Mouse (Mus musculus) embryonic facial prominence, embryonic 14.5 days (tissue): ENCODE results near the gene Phldb1. TPM values are rescaled to one million over a fixed set of nuclear protein-coding genes. Genes with fewer than 3 reads are reported as not detected.
A peak's percentile ranks its signal among the peaks of the same experiment; 100 is the strongest.
"Not testable (repeated sequence)": the region's sequence is repeated elsewhere in the genome, so short reads cannot be mapped to it uniquely, and the experiment has no call there.

ENCODE experiments used
- ATAC-seq: fragments of 200-750 bp; cut with Nextera tagmentation; 2 replicates; pipeline ENCODE4 v1.8.0; 2017; ENCODE audit warnings: low read depth, moderate number of reproducible peaks, moderate TSS enrichment
- DNase-seq: peaks from one replicate; pipeline ENCODE4 v3.0.0-alpha.2; 2015; ENCODE audit warnings: low spot score
- H3K27ac ChIP-seq: fragments of 300-500 bp; sonication (generic); replicated peaks from 2 replicates; pipeline ENCODE4 v1.5.1; 2014; ENCODE audit warnings: low read depth, mild to moderate bottlenecking, low read length, moderate library complexity
- H3K27me3 ChIP-seq: fragments of 300-500 bp; sonication (generic); replicated peaks from 2 replicates; pipeline ENCODE4 v1.6.1; 2014; ENCODE audit warnings: low read length; ENCODE audit not compliant: control insufficient read depth, insufficient read depth
- H3K36me3 ChIP-seq: fragments of 300-500 bp; sonication (generic); 2 replicates; pipeline ENCODE4 v1.6.1; 2014; ENCODE audit warnings: low read length, mixed read lengths; ENCODE audit not compliant: control insufficient read depth, insufficient read depth
- H3K4me1 ChIP-seq: fragments of 300-500 bp; sonication (generic); 2 replicates; pipeline ENCODE4 v1.6.1; 2014; ENCODE audit warnings: antibody characterized with exemption, low read length; ENCODE audit not compliant: control insufficient read depth, insufficient read depth
- H3K4me2 ChIP-seq: fragments of 300-500 bp; sonication (generic); 2 replicates; pipeline ENCODE4 v1.6.1; 2014; ENCODE audit warnings: low read depth, mild to moderate bottlenecking, low read length, moderate library complexity, mixed read lengths
- H3K4me3 ChIP-seq: fragments of 300-500 bp; sonication (generic); 2 replicates; pipeline ENCODE4 v1.5.1; 2014; ENCODE audit warnings: low read depth, mild to moderate bottlenecking, low read length
- H3K9ac ChIP-seq: fragments of 300-500 bp; sonication (generic); 2 replicates; pipeline ENCODE4 v1.6.1; 2014; ENCODE audit warnings: low read depth, mild to moderate bottlenecking, low read length, moderate library complexity, mixed read lengths
- H3K9me3 ChIP-seq: fragments of 300-500 bp; sonication (generic); 2 replicates; pipeline ENCODE4 v1.6.1; 2016; ENCODE audit warnings: low read length; ENCODE audit not compliant: control insufficient read depth
- WGBS: fragments of 180-500 bp; shearing (Covaris S2); extraction: QIAGEN DNeasy Blood & Tissue Kit; methylation state at CpG from one replicate; pipeline ENCODE4 v1.1.7; 2014; 5-methylcytosine and 5-hydroxymethylcytosine counted together
- polyA plus RNA-seq: library from polyadenylated mRNA; unstranded; fragments of >200 nt; fragmentation: Nextera tagmentation; extraction: Ambion mirVana; gene quantifications from 2 replicates; pipeline ENCODE4 v1.2.1, GENCODE M21; 2014

The Phldb1 gene
- polyA plus RNA-seq: 40.3 and 40.9 TPM in 2 replicates

GRCm38 (mm10) chr9:44734524-44735494, at the start of gene Phldb1:
TSS of gene Phldb1 (minus strand) at chr9:44735198.
- under 1% methylated on average over 38 of the region's 47 CpGs for WGBS
- Histone ChIP-seq H3K9me3 (no peaks in the 10 kb centered on the region), H3K27ac (peak within 1 kb of the TSS; percentile 81), H3K36me3 (no peaks in the 10 kb centered on the region), H3K4me2 (peak within 1 kb of the TSS; percentile 96), H3K4me3 (peak within 1 kb of the TSS; percentile 63), H3K4me1 (peaks cover 25% of the 10 kb centered on the region), H3K27me3 (0 out of 2 replicates have a peak, but pooled peaks cover 2% of the 10 kb centered on the region), H3K9ac (peak within 1 kb of the TSS; percentile 74)
- DNase-seq (peak; percentile 89), ATAC-seq (peak; percentile 84)

- under 1% methylated on average over 41 of the region's 41 CpGs for WGBS
- ATAC-seq (peak; percentile 100), DNase-seq (peak; percentile 98)
- Histone ChIP-seq H3K27me3 (no peaks in the 10 kb centered on the region), H3K4me1 (peaks cover 3% of the 10 kb centered on the region; the same call in 1 of the 2 replicates), H3K4me2 (peak overlapping the region; percentile 86), H3K9me3 (no peaks in the 10 kb centered on the region), H3K36me3 (peaks cover 17% of the 10 kb centered on the region), H3K27ac (peak overlapping the region; percentile 91), H3K9ac (peak overlapping the region; percentile 88), H3K4me3 (peak overlapping the region; percentile 79)
These were observed 38.0 kb upstream of the Phldb1 start for GRCm38 (mm10) chr9:44772750-44773651.

- H3K27ac ChIP-seq: 0 out of 2 replicates have a peak overlapping the region, but pooled peaks have one; percentile 33
- DNase-seq (no peak), ATAC-seq (no peak)
- no peak overlapping the region for H3K4me2 ChIP-seq
- 27% methylated on average over 5 of the region's 5 CpGs for WGBS
- H3K4me3 ChIP-seq: peak overlapping the region; percentile 79
- H3K4me1 ChIP-seq: peaks cover 3% of the 10 kb centered on the region; the same call in 1 of the 2 replicates
- no peaks in the 10 kb centered on the region for H3K9me3 ChIP-seq
- peaks cover 16% of the 10 kb centered on the region for H3K36me3 ChIP-seq
- no peak overlapping the region for H3K9ac ChIP-seq
- H3K27me3 ChIP-seq: no peaks in the 10 kb centered on the region
These were observed 37.4 kb upstream of the Phldb1 start for GRCm38 (mm10) chr9:44772392-44772749.

- no peak overlapping the region for H3K4me3 ChIP-seq
- H3K9ac ChIP-seq: no peak overlapping the region
- 89% methylated on average over 5 of the region's 5 CpGs for WGBS
- H3K27me3 ChIP-seq: no peaks in the 10 kb centered on the region
- H3K4me2 ChIP-seq: no peak overlapping the region
- no peak overlapping the region for H3K27ac ChIP-seq
- no peak for ATAC-seq
- H3K4me1 ChIP-seq: peaks cover 4% of the 10 kb centered on the region
- no peaks in the 10 kb centered on the region for H3K9me3 ChIP-seq
- peaks cover 11% of the 10 kb centered on the region for H3K36me3 ChIP-seq
- no peak for DNase-seq
These were observed 36.4 kb upstream of the Phldb1 start for GRCm38 (mm10) chr9:44771376-44771775.

GRCm38 (mm10) chr9:44768029-44768394, 33.0 kb upstream of the Phldb1 start:
- not testable (repeated sequence) for H3K27me3 ChIP-seq, H3K9me3 ChIP-seq, DNase-seq, ATAC-seq, H3K9ac ChIP-seq, H3K36me3 ChIP-seq
- Histone ChIP-seq H3K4me3 (peak overlapping the region; percentile 79), H3K27ac (peak overlapping the region; percentile 67; the same call in 1 of the 2 replicates), H3K4me1 (peaks cover 17% of the 10 kb centered on the region), H3K4me2 (peak overlapping the region; percentile 70; the same call in 1 of the 2 replicates)
- 41% methylated on average over 7 of the region's 9 CpGs for WGBS

- peak; percentile 93 for ATAC-seq
- under 1% methylated on average over 66 of the region's 82 CpGs for WGBS
- peak within 1 kb of the TSS; percentile 99 for H3K9ac ChIP-seq
- peak within 1 kb of the TSS; percentile 70 for H3K4me2 ChIP-seq
- H3K36me3 ChIP-seq: no peaks in the 10 kb centered on the region
- H3K27me3 ChIP-seq: no peaks in the 10 kb centered on the region
- H3K9me3 ChIP-seq: no peaks in the 10 kb centered on the region
- peak within 1 kb of the TSS; percentile 79 for H3K4me3 ChIP-seq
- DNase-seq: peak; percentile 94
- H3K27ac ChIP-seq: peak within 1 kb of the TSS; percentile 97
- H3K4me1 ChIP-seq: peaks cover 17% of the 10 kb centered on the region
These were observed 32.4 kb upstream of the Phldb1 start, which contains the start of the genes Arcn1 and Ift46 for GRCm38 (mm10) chr9:44767101-44768028. TSS of gene Arcn1 (minus strand) at chr9:44767845. TSS of gene Ift46 (plus strand) at chr9:44767908.

GRCm38 (mm10) chr9:44760873-44761272, 25.9 kb upstream of the Phldb1 start:
- Histone ChIP-seq H3K9me3 (no peaks in the 10 kb centered on the region), H3K4me3 (no peak overlapping the region), H3K27me3 (no peaks in the 10 kb centered on the region), H3K36me3 (peaks cover 41% of the 10 kb centered on the region), H3K4me2 (no peak overlapping the region), H3K4me1 (peaks cover 11% of the 10 kb centered on the region), H3K27ac (no peak overlapping the region), H3K9ac (no peak overlapping the region)
- ATAC-seq (no peak), DNase-seq (no peak)
- WGBS: 89% methylated on average over 2 of the region's 2 CpGs
